Mouse (Mus musculus): ENCODE results near the gene Elp6. TPM values are rescaled to one million over a fixed set of nuclear protein-coding genes. Genes with fewer than 3 reads are reported as not detected.
"Not testable (repeated sequence)": the region's sequence is repeated elsewhere in the genome, so short reads cannot be mapped to it uniquely, and the experiment has no call there.

The Elp6 gene
- polyA plus RNA-seq, 1 experiment from 2014 or later = 17.6 TPM

DNA sequence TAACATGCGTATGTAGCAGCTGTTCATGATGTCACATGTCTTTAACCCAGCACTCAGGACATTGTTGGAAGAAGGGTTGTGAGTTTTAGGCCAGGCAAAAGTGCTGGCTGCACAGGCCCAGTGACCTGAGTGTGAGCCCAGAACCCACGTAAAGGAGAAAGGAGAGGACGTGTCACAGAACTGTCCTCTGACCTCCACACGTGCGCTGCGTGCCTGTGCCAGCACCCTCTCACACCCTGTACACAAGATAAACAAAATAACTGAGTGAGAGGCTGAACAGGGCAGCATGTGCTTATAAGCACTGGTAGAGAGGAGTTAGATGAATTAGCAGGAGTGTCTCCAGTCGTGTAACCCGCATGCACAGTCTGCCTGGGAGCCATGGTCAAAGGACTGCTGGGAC, 11.5 kb downstream of the Elp6 start:
- ATAC-seq (ENCODE audit: extremely low read depth, insufficient number of reproducible peaks, low FRiP score, low TSS enrichment) = no peak
- H3K4me3 ChIP-seq = no peak overlapping the region
- H3K27me3 ChIP-seq (replicated peaks) = no peaks in the 10 kb centered on the region
- H3K4me2 ChIP-seq = no peak overlapping the region
- H3K4me1 ChIP-seq = no peaks in the 10 kb centered on the region
- H3K9ac ChIP-seq = no peak overlapping the region
- H3K27ac ChIP-seq (replicated peaks) = no peak overlapping the region
- H3K36me3 ChIP-seq = peaks cover 88% of the 10 kb centered on the region
- 90% methylated on average over 8 of the region's 8 CpGs for WGBS
- no peaks in the 10 kb centered on the region for H3K9me3 ChIP-seq

DNA sequence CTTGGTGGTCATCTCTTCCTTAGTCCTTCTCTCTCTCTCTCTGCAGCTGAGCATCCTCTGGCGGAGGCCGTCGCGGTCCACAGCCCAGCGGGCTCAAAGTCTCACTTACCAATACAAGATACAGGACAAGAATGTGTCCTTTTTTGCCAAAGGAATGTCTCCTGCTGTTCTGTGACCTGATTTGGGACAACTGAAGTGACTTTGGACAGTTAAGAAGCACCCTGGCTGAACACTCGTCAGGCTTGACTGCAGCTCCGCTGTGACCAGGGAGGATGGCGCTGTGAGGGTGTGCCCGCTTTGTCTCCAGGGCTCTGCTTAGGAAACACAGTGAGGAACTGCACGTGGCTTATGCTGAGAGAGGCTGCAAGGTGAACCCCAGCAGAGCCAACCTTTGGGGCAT, 15.8 kb downstream of the Elp6 start:
- 88% methylated on average over 10 of the region's 10 CpGs for WGBS
- no peak overlapping the region for H3K27ac ChIP-seq (replicated peaks)
- H3K4me2 ChIP-seq = no peak overlapping the region
- H3K36me3 ChIP-seq = peaks cover 61% of the 10 kb centered on the region
- H3K4me3 ChIP-seq = no peak overlapping the region
- ATAC-seq (ENCODE audit: extremely low read depth, insufficient number of reproducible peaks, low FRiP score, low TSS enrichment) = no peak
- H3K9ac ChIP-seq = no peak overlapping the region
- no peaks in the 10 kb centered on the region for H3K9me3 ChIP-seq
- H3K4me1 ChIP-seq = no peaks in the 10 kb centered on the region
- H3K27me3 ChIP-seq (replicated peaks) = no peaks in the 10 kb centered on the region

DNA sequence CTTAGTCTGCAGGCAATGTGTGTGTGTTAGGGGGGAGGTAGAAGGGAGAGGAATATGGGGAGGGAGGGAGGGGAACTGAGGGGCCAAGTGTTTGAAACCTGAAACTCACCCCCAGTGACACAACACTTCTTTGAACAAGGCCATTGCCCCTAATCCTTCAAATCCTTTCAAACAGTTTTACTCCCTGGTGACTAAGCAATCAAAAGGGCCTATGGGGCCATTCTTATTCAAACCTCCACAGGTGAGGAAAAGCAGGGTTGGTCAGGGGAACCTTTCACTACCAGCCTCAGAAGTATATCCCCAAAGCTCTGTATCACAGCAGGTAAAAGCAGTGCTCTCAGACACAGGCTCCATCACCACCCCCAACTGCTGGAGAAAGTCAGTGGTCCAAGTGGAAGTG, 18.0 kb downstream of the Elp6 start:
- ATAC-seq (ENCODE audit: extremely low read depth, insufficient number of reproducible peaks, low FRiP score, low TSS enrichment) = no peak
- H3K27ac ChIP-seq (replicated peaks) = no peak overlapping the region
- no peaks in the 10 kb centered on the region for H3K27me3 ChIP-seq (replicated peaks)
- H3K4me3 ChIP-seq = no peak overlapping the region
- H3K4me1 ChIP-seq = no peaks in the 10 kb centered on the region
- no peak overlapping the region for H3K4me2 ChIP-seq
- H3K9me3 ChIP-seq = no peaks in the 10 kb centered on the region
- peaks cover 44% of the 10 kb centered on the region for H3K36me3 ChIP-seq
- no peak overlapping the region for H3K9ac ChIP-seq

DNA sequence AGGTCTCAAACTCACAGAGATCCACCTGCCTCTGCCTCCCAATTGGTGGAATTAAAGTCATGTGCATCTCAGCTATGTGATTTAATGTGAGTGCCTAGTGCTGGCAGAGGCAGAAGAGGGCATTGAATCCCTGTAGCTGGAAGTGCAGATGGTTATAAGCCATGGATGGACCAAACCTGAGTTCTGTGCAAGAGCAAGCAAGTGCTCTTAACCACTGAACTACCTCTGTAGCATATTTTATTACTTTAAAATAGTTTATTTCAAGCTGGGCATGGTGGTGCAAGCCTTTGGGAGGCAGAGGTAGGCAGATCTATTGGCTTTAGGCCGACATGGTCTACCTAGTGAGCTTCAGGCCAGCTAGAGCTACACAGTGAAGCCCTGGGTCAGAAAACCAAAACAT, 19.2 kb downstream of the Elp6 start:
- Histone ChIP-seq H3K4me3 (no peak overlapping the region), H3K27ac (replicated peaks) (no peak overlapping the region), H3K9ac (no peak overlapping the region), H3K9me3 (no peaks in the 10 kb centered on the region), H3K4me1 (peaks cover 4% of the 10 kb centered on the region), H3K4me2 (no peak overlapping the region), H3K36me3 (peaks cover 34% of the 10 kb centered on the region), H3K27me3 (replicated peaks) (no peaks in the 10 kb centered on the region)
- WGBS = 78% methylated on average over 1 of the region's 1 CpGs
- no peak for ATAC-seq (ENCODE audit: extremely low read depth, insufficient number of reproducible peaks, low FRiP score, low TSS enrichment)

DNA sequence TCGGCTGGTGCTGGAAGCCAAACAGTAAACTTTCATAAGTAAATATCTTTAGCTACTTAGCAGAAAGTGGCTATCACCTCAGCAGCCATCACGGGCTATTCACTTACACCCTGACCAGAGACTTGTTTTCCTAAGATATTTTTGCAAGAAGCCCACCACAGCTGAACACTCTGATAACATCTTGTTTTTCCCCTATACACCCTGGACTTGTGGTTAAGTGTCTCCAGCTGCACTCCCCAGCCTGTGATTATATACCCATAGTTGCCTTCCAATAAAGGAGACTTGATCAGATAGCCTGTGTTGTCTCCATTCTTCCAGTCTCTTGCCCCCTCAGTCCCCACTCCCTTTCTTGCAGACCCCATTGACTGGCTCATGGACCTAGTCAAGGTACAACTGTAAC, 23.2 kb downstream of the Elp6 start:
- H3K27me3 ChIP-seq (replicated peaks) = no peaks in the 10 kb centered on the region

DNA sequence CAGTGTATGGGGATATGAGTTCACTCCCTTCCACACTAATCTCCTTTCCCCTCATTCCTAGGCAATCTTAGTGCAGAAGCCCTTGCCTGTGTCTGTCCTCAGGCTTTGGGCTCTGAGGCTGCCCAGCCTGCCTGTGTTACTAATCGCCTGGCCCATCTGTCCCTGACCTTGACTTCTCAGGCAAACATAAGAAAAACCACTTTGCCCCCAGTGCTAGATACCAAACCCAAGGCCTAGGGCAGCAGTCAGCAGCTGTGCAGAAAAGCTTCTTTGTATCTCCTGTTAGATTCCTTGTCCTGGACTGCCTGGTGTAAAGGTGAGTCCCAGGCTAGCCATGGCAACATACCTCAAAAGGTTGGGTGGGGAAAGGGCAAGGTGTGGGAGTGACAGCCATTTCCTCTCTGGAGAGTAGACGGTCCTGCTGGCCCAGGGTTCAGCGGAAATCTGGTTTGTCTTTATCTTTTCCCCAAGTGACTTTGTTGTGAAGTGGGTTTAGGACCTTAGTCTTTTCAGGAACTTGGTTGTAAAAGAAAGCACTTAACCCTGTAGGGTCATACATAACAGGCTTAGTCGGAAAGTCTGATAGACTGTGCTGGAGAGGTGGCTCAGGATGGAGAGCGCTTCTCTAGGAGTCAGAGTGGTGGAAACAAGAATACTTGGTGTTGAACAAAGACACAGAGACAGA, 24.1 kb downstream of the Elp6 start:
- no peak overlapping the region for H3K27ac ChIP-seq (replicated peaks)
- ATAC-seq (ENCODE audit: extremely low read depth, insufficient number of reproducible peaks, low FRiP score, low TSS enrichment) = no peak
- no peaks in the 10 kb centered on the region for H3K9me3 ChIP-seq
- H3K4me1 ChIP-seq = peaks cover 18% of the 10 kb centered on the region
- no peak overlapping the region for H3K9ac ChIP-seq
- 35% methylated on average over 5 of the region's 5 CpGs for WGBS
- no peak overlapping the region for H3K4me3 ChIP-seq
- no peaks in the 10 kb centered on the region for H3K36me3 ChIP-seq
- H3K27me3 ChIP-seq (replicated peaks) = no peaks in the 10 kb centered on the region
- no peak overlapping the region for H3K4me2 ChIP-seq

More for the DNA sequence above, 23.2 kb downstream of the Elp6 start:
- Histone ChIP-seq H3K4me3 (no peak overlapping the region), H3K9ac (no peak overlapping the region), H3K9me3 (no peaks in the 10 kb centered on the region), H3K4me2 (no peak overlapping the region), H3K4me1 (peaks cover 13% of the 10 kb centered on the region), H3K36me3 (0 out of 2 replicates have a peak, but pooled peaks cover under 1% of the 10 kb centered on the region), H3K27ac (replicated peaks) (no peak overlapping the region)
- 69% methylated on average over 2 of the region's 2 CpGs for WGBS
- ATAC-seq (ENCODE audit: extremely low read depth, insufficient number of reproducible peaks, low FRiP score, low TSS enrichment) = no peak

DNA sequence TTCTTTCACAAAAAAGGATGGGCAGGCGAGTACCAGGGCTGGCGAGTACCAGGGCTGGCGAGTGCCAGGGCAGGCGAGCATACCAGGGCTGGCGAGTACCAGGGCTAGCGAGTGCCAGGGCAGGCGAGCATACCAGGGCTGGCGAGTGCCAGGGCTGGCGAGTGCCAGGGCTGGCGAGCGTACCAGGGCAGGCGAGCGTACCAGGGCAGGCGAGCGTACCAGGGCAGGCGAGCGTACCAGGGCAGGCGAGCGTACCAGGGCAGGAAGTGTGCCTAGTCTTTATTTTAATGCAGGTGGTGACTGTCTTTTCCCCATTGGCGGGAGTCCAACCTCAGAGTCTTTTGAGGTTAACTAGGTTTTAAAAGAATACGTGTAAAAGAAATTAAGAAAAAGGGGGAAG, 24.7 kb downstream of the Elp6 start:
- Histone ChIP-seq H3K27me3 (replicated peaks) (no peaks in the 10 kb centered on the region), H3K27ac (replicated peaks) (no peak overlapping the region), H3K4me3 (no peak overlapping the region), H3K4me2 (no peak overlapping the region), H3K36me3 (no peaks in the 10 kb centered on the region), H3K9me3 (no peaks in the 10 kb centered on the region), H3K9ac (no peak overlapping the region), H3K4me1 (peaks cover 22% of the 10 kb centered on the region)
- WGBS = 71% methylated on average over 21 of the region's 21 CpGs
- no peak for ATAC-seq (ENCODE audit: extremely low read depth, insufficient number of reproducible peaks, low FRiP score, low TSS enrichment)

DNA sequence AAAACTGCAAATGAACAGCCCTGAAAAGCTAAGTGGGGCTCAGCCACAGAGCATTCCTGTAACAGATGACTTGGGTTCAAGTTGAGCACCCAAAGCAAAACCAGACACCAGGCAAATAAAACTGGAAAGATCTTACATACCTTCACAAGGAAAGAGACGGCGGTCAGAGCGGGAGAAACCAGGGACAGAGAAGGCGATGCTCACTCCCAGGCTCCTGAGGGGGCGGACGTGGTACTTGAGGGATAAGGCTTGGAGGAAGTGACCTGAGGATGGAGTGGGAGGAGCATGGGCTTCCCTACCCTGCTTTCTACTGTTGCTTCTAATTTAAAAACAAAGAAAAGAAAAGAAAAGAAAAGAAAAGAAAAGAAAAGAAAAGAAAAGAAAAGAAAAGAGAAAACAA, 25.4 kb downstream of the Elp6 start:
- H3K4me1 ChIP-seq = peaks cover 22% of the 10 kb centered on the region
- WGBS = 34% methylated on average over 6 of the region's 6 CpGs
- H3K9ac ChIP-seq = 0 out of 2 replicates have a peak overlapping the region, but pooled peaks have one; percentile 37
- no peaks in the 10 kb centered on the region for H3K27me3 ChIP-seq (replicated peaks)
- H3K4me3 ChIP-seq = no peak overlapping the region
- no peak overlapping the region for H3K27ac ChIP-seq (replicated peaks)
- H3K4me2 ChIP-seq = no peak overlapping the region
- no peaks in the 10 kb centered on the region for H3K36me3 ChIP-seq
- ATAC-seq (ENCODE audit: extremely low read depth, insufficient number of reproducible peaks, low FRiP score, low TSS enrichment) = no peak
- H3K9me3 ChIP-seq = no peaks in the 10 kb centered on the region

DNA sequence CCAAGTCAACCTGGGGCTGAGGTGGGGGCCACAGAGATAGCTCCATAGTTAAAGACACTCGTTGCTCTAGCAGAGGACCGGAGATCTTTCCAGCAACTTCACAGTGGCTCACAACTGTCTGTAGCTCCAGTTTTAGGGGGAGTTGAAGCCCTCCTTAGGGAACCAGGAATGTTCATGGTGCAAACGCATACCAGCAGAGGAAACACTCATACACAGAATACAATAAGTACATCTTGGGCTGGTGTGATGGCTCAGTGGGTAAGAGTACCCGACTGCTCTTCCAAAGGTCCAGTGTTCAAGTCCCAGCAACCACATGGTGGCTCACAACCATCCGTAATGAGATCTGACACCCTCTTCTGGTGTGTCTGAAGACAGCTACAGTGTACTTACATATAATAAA, 25.9 kb downstream of the Elp6 start:
- H3K9me3 ChIP-seq; H3K27me3 ChIP-seq (replicated peaks); H3K9ac ChIP-seq; H3K4me3 ChIP-seq; ATAC-seq (ENCODE audit: extremely low read depth, insufficient number of reproducible peaks, low FRiP score, low TSS enrichment); H3K27ac ChIP-seq (replicated peaks); H3K36me3 ChIP-seq; H3K4me2 ChIP-seq: not testable (repeated sequence)
- H3K4me1 ChIP-seq = peaks cover 22% of the 10 kb centered on the region
- WGBS = 81% methylated on average over 5 of the region's 5 CpGs

DNA sequence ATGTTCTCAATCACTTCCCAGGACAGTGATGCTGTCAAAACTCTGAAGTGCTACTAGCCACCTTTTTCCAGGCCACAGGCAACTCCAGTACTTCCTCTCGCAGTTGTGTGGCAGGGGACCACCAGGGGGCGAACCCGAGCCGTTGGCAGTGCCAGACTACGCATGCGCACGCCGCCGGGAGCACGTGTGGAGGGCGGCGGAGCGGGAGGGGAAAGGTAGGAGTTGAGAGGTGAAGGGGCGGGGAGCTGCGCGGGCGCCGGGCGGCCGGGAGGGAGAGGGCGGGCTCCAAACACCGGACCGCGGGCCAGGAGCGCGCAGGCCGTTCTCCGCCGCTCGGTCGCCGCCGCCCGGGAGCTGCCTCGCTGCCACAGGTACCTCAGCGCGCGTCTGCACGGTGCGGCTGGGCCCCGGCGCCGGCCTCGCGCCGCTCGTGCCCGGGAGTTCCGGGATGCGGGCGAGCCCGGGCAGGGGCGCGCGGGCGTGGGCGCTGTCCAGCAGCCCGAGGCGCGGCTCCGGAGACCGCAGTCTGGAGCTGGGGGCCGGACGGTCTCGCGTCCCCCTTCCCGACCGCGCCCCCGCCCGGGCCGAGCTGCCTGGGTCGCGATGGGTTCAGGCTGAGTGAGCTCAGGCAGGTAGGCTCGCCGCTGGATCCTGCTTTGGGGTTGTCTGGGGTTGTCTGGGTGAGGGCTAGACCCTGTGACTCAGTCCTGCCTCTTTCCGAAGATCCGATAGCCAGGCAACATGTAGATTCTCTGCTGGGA, 28.3 kb downstream of the Elp6 start, which contains the start of gene Scap:
Scap (plus strand) TSS at position 154 of the 761 bp plus-strand sequence.
- Histone ChIP-seq H3K9ac (peak within 1 kb of the TSS; percentile 86), H3K4me2 (peak within 1 kb of the TSS; percentile 86), H3K4me3 (peak within 1 kb of the TSS; percentile 78), H3K27ac (replicated peaks) (peak within 1 kb of the TSS; percentile 49; the same call in 1 of the 2 replicates), H3K9me3 (no peaks in the 10 kb centered on the region), H3K36me3 (no peaks in the 10 kb centered on the region), H3K27me3 (replicated peaks) (no peaks in the 10 kb centered on the region), H3K4me1 (peaks cover 31% of the 10 kb centered on the region)
- 1% methylated on average over 68 of the region's 78 CpGs for WGBS
- peak; percentile 87 for ATAC-seq (ENCODE audit: extremely low read depth, insufficient number of reproducible peaks, low FRiP score, low TSS enrichment)

DNA sequence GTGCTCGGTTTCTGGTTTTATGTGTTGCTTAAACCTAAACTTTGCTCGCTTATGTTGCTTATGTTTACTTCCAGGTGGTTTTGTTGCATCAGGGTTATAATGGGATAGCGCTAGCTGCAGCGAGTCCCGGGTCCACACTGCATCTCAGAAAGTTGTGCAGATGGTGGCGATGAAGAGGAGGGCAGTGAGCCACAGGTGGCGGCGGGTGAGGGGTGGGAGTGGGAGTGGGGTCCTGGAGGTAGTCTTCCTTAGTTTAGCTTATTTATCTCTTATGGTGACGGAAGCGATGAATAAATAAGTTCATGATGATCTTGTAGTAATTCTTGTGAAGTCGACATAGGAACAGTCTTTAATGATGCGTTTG, 28.9 kb downstream of the Elp6 start:
- 12% methylated on average over 12 of the region's 12 CpGs for WGBS
- no peak for ATAC-seq (ENCODE audit: extremely low read depth, insufficient number of reproducible peaks, low FRiP score, low TSS enrichment)

DNA sequence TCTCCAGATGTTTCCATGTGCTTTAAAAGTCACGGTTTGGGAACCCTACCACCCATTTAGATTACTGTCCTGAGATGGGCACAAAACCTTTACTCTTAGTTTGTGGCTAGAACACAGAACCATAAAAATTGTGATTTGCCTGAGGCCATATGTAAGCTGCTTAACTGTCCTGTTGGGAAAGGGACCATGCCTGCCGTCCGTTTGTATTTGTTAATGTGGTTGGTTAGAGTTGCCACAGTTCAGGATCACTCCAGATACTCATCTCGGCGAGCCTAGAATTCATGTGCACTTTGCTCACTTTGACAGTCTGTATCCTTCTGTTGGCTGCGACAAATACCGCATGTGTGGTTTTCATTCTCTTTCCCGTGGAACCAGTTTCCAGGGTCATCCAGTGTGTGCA, 29.9 kb downstream of the Elp6 start:
- Histone ChIP-seq H3K4me2 (no peak overlapping the region), H3K27ac (replicated peaks) (no peak overlapping the region), H3K9ac (no peak overlapping the region), H3K4me1 (peaks cover 27% of the 10 kb centered on the region), H3K27me3 (replicated peaks) (no peaks in the 10 kb centered on the region), H3K36me3 (no peaks in the 10 kb centered on the region), H3K4me3 (no peak overlapping the region), H3K9me3 (no peaks in the 10 kb centered on the region)
- no peak for ATAC-seq (ENCODE audit: extremely low read depth, insufficient number of reproducible peaks, low FRiP score, low TSS enrichment)
- WGBS = 85% methylated on average over 8 of the region's 8 CpGs

More for the DNA sequence above, 28.9 kb downstream of the Elp6 start:
- Histone ChIP-seq H3K4me1 (peaks cover 36% of the 10 kb centered on the region), H3K27ac (replicated peaks) (no peak overlapping the region), H3K4me2 (peak overlapping the region; percentile 86), H3K27me3 (replicated peaks) (no peaks in the 10 kb centered on the region), H3K9me3 (no peaks in the 10 kb centered on the region), H3K4me3 (peak overlapping the region; percentile 78), H3K36me3 (no peaks in the 10 kb centered on the region), H3K9ac (peak overlapping the region; percentile 86)
